Mouse (Mus musculus): ENCODE measurements around the gene Fancc.

- TF ChIP-seq CTCF (IDR thresholded peaks at IDR 0.05; ENCODE audit: low read depth), result no peak
- TF ChIP-seq EP300 (optimal IDR thresholded peaks at IDR 0.05), result no peak
Measured at GRCm38 (mm10) chr13:63251118-63251889, 245.8 kb downstream of the Fancc start.

Data from stomach, postnatal 0 days (tissue).